Mouse (Mus musculus) left cerebral cortex, adult 2 months (tissue): ENCODE data around the gene Cc2d2a. TPM values are rescaled to one million over a fixed set of nuclear protein-coding genes. Genes with fewer than 3 reads are reported as not detected.

ENCODE experiments used
- DNase-seq, 2 experiments: peaks; one replicate each; pipeline ENCODE4 v3.0.0; 2021 to 2022; ENCODE audit warnings: low spot score in 2 of 2, mixed read lengths in 1 of 2; ENCODE audit errors: extremely low spot score in 1 of 2
- H3K27ac ChIP-seq: fragments of 200-600 bp; 2 replicates; pipeline ENCODE4 v1.8.1; 2022
- H3K4me3 ChIP-seq: fragments of 200-600 bp; 2 replicates; pipeline ENCODE4 v1.8.1; 2022
- CTCF ChIP-seq: fragments of 200-600 bp; IDR thresholded peaks from 2 replicates; pipeline ENCODE4 v1.8.1; 2022; ENCODE audit warnings: antibody characterized with exemption, mild to moderate bottlenecking, moderate library complexity
- intact Hi-C: fragments of 180-260 bp; cut with DNase I; formaldehyde crosslinking; loops from one replicate; pipeline ENCODE4 v1.15.1; 2025
- total RNA-seq, 2 experiments: library from RNA; stranded (reverse); gene quantifications; 2 replicates each; pipeline ENCODE4 v1.2.3; 2021

The Cc2d2a gene
- total RNA-seq, 2 experiments from 2014 or later = 17.6 to 19.9 TPM

GRCm38 (mm10) chr5:43783996-43784395, 121.8 kb downstream of the Cc2d2a start:
- no peak overlapping the region for H3K27ac ChIP-seq
- no peak for TF ChIP-seq CTCF
- intact Hi-C loops = no loop called here
- H3K4me3 ChIP-seq = no peak overlapping the region
- DNase-seq = no peak

GRCm38 (mm10) chr5:43786607-43787006, 124.5 kb downstream of the Cc2d2a start:
- H3K4me3 ChIP-seq = no peak overlapping the region
- intact Hi-C loops = no loop called here
- no peak overlapping the region for H3K27ac ChIP-seq
- no peak for DNase-seq
- TF ChIP-seq CTCF = no peak

GRCm38 (mm10) chr5:43787976-43788752, 126.0 kb downstream of the Cc2d2a start:
- Histone ChIP-seq H3K4me3 (no peak overlapping the region), H3K27ac (no peak overlapping the region)
- DNase-seq = no peak
- intact Hi-C loops = no loop called here
- TF ChIP-seq CTCF = no peak

Other genes with a start within 250 kb of the Cc2d2a start
- 1 to 10 TPM; 1.6 to 1.9 TPM for gene C1qtnf7, start 146.8 kb upstream of the Cc2d2a start, total RNA-seq
- gene Bst1, start 156.5 kb downstream of the Cc2d2a start, total RNA-seq = not detected
- gene Fbxl5, start 159.3 kb downstream of the Cc2d2a start, total RNA-seq = 10 to 100 TPM; 85.3 to 92.2 TPM
- 1 to 10 TPM; 1.2 to 2.2 TPM for gene Cd38, start 206.2 kb downstream of the Cc2d2a start, total RNA-seq